Mouse (Mus musculus) brain, embryonic 14.5 days (tissue): ENCODE measurements around the gene Ghsr.

Experiments used
- CTCF ChIP-seq: fragments of 200-500 bp; IDR thresholded peaks from 2 replicates; pipeline ENCODE4 v1.5.1; 2012; ENCODE audit warnings: inconsistent platforms, mild to moderate bottlenecking, moderate library complexity, borderline replicate concordance; ENCODE audit not compliant: insufficient read depth, insufficient read length; ENCODE audit errors: extremely low read depth
- POLR2A ChIP-seq: fragments of 200-500 bp; IDR thresholded peaks from 2 replicates; pipeline ENCODE4 v1.6.1; 2012; ENCODE audit warnings: mild to moderate bottlenecking, inconsistent platforms, borderline replicate concordance; ENCODE audit not compliant: poor library complexity, insufficient read depth, insufficient read length, severe bottlenecking; ENCODE audit errors: extremely low read depth

GRCm38 (mm10) chr3:27408564-27408963, 37.4 kb downstream of the Ghsr start:
- TF ChIP-seq POLR2A (no peak), CTCF (no peak)
